Mouse (Mus musculus): ENCODE results near the gene Hid1. TPM values are rescaled to one million over a fixed set of nuclear protein-coding genes. Genes with fewer than 3 reads are reported as not detected.
A peak's percentile ranks its signal among the peaks of the same experiment; 100 is the strongest.

Hid1 gene
- polyA plus RNA-seq, 1 experiment = 0.78 TPM

DNA sequence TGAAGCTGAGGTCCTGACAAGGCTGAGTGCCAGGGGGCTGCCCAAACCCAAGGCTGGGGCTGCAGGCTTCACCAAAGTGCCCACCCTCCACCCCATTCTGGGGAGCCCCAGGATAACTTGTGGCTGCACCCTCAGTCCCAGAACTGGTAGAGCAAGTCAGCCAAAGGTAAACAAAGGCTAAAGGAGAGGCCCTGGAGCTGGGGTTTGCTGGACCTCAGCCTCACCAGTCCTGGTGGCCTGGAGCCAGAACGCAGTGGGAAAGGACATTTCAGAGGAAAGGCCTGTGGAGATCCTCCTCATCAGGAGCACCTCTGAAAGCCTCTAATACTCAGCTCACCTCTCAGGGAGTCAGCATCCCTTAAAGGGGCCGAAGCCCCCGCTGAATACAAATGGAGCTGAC lies 3.4 kb downstream of the Hid1 start:
- TF ChIP-seq POLR2A (IDR thresholded peaks at IDR 0.05; ENCODE audit: borderline replicate concordance, low read depth, low read length) = no peak
- TF ChIP-seq CTCF (IDR thresholded peaks at IDR 0.05; ENCODE audit: low read depth, low read length) = no peak
- Histone ChIP-seq H3K4me1 (ENCODE audit: control insufficient read depth, insufficient read depth, low read length) (peaks cover 3% of the 10 kb centered on the region; the same call in 1 of the 2 replicates), H3K27ac (ENCODE audit: insufficient read depth, low read depth, low read length) (no peak overlapping the region), H3K4me3 (ENCODE audit: insufficient read depth, low read length) (no peak overlapping the region)

DNA sequence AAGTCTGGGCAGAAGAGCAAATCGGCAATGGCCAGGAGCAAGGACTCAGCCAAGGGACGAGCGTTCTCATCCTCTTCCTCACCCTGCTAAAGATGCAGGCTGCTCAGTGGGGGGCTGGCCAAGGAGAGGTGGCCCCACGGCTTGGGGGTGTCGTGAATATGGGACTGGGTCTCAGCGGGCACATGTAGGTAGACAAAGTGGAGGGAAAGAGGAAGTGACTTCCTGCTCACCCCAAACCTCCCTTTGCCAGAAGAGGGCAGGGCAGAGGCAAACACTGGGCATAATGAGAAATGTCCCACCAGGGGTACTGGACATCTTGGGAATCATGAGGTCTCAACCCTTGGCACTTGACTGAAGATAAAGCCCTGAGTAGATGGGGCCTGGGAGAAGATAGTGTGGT lies 7.8 kb downstream of the Hid1 start:
- TF ChIP-seq POLR2A (IDR thresholded peaks at IDR 0.05; ENCODE audit: borderline replicate concordance, low read depth, low read length) = no peak
- peak; percentile 13; the same call in 1 of the 2 replicates for TF ChIP-seq CTCF (IDR thresholded peaks at IDR 0.05; ENCODE audit: low read depth, low read length)
- no peak overlapping the region for H3K27ac ChIP-seq (ENCODE audit: insufficient read depth, low read depth, low read length)
- 0 out of 2 replicates have a peak, but pooled peaks cover 2% of the 10 kb centered on the region for H3K4me1 ChIP-seq (ENCODE audit: control insufficient read depth, insufficient read depth, low read length)
- no peak overlapping the region for H3K4me3 ChIP-seq (ENCODE audit: insufficient read depth, low read length)

DNA sequence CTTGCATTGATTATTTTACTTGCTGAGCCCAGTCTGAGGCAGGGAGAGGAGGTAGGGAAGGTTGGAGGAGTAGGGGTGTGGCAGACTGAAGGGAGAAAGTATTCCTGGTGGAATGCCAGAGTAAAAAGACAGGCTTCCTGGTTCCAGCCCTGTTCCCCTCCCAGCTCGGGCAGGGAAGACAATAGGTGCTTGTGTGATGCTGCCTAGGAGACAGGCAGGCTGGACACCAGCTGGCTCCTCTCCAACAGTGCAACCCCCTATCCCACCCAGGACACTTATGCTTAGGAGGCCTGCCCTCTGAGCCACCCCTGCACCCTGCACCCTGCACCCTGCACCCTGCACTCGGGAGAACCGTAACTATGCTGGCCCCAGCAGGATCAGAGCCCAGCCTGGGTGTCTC lies 8.3 kb downstream of the Hid1 start:
- H3K4me1 ChIP-seq (ENCODE audit: control insufficient read depth, insufficient read depth, low read length) = 0 out of 2 replicates have a peak, but pooled peaks cover 2% of the 10 kb centered on the region
- H3K4me3 ChIP-seq (ENCODE audit: insufficient read depth, low read length) = no peak overlapping the region
- TF ChIP-seq CTCF (IDR thresholded peaks at IDR 0.05; ENCODE audit: low read depth, low read length) = no peak
- TF ChIP-seq POLR2A (IDR thresholded peaks at IDR 0.05; ENCODE audit: borderline replicate concordance, low read depth, low read length) = no peak
- H3K27ac ChIP-seq (ENCODE audit: insufficient read depth, low read depth, low read length) = no peak overlapping the region

DNA sequence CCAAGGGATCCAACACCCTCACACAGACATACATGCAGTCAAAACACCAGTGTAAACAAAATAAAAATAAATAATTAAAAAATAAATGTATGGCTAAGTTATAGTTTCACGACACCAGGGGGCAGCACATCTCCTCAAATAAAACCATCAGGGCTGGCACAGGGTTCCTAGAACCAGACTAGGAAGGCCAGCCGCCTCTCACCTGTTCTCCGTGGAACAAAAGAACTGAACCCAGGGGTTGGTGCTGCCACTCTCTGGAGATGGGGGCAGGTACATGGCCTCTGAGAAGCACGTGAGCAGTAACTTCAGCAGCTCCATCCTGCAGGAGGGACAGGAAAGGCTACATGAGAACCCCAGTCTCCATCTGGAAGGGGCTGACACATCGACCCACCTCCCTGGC lies 9.1 kb downstream of the Hid1 start:
- no peak for TF ChIP-seq CTCF (IDR thresholded peaks at IDR 0.05; ENCODE audit: low read depth, low read length)
- TF ChIP-seq POLR2A (IDR thresholded peaks at IDR 0.05; ENCODE audit: borderline replicate concordance, low read depth, low read length) = no peak
- no peak overlapping the region for H3K4me3 ChIP-seq (ENCODE audit: insufficient read depth, low read length)
- H3K27ac ChIP-seq (ENCODE audit: insufficient read depth, low read depth, low read length) = no peak overlapping the region
- peaks cover 2% of the 10 kb centered on the region; the same call in 1 of the 2 replicates for H3K4me1 ChIP-seq (ENCODE audit: control insufficient read depth, insufficient read depth, low read length)

DNA sequence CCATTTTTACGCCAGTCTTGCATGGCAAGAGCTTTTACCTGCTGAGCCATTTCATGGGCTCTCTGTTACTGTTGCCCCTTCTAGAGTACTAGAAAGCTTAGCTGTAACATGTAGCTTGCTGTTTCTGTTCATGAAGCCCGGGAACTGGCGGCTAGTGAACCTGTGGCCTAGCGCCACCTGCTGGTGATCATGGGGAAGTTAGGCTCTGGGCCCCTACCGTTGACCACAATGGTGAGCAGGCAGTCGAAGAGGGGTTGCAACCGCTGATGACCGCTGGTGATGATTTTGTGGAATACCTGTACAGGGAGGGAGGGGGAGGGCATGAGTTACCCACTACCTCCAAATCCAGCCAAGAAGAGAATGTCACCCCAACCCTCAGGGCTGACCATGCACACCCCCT lies 13.4 kb downstream of the Hid1 start:
- TF ChIP-seq CTCF (IDR thresholded peaks at IDR 0.05; ENCODE audit: low read depth, low read length) (peak; percentile 71), POLR2A (IDR thresholded peaks at IDR 0.05; ENCODE audit: borderline replicate concordance, low read depth, low read length) (no peak)
- Histone ChIP-seq H3K4me1 (ENCODE audit: control insufficient read depth, insufficient read depth, low read length) (peaks cover 3% of the 10 kb centered on the region), H3K4me3 (ENCODE audit: insufficient read depth, low read length) (no peak overlapping the region), H3K27ac (ENCODE audit: insufficient read depth, low read depth, low read length) (no peak overlapping the region)

DNA sequence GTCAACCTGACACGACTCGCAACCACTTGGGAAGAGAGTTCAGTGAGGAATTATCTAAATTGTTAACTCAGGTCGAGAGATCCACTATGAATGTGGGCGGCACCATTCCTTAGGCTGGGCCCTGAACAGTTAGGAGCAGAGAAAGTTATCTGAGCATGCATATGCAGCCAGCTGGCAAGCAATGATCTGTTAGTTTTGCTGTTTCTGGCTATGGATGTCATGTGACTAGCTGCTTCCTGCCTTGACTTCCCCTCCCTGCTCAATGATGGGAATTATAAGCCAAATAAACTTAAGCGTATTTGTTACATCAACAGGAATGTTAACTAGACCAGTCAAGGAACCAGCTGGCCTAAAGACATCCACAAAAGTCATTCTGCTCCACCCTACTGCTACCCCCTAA lies 14.2 kb downstream of the Hid1 start:
- TF ChIP-seq POLR2A (IDR thresholded peaks at IDR 0.05; ENCODE audit: borderline replicate concordance, low read depth, low read length) (no peak), CTCF (IDR thresholded peaks at IDR 0.05; ENCODE audit: low read depth, low read length) (no peak)
- H3K4me1 ChIP-seq (ENCODE audit: control insufficient read depth, insufficient read depth, low read length) = peaks cover 3% of the 10 kb centered on the region
- no peak overlapping the region for H3K4me3 ChIP-seq (ENCODE audit: insufficient read depth, low read length)
- no peak overlapping the region for H3K27ac ChIP-seq (ENCODE audit: insufficient read depth, low read depth, low read length)

DNA sequence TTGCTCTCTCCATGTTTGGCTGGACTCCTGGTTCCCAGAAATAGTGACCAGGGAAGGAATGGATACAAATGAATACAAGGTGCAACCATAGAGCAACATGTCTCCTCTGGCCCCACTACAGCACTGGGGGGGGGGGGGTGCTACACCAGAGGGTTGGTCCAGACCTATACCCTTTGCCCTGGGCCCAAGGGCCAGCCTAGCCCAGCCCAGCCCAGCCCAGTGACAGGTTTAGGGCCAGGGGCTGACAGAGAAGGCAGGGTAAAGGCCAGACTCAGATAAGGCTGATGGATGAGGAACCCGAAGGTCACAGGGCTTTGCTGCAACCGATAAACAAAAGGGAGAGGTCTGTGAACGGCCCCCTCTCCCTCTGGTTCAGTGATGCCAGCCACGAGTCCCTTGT lies 17.6 kb downstream of the Hid1 start:
- no peak for TF ChIP-seq POLR2A (IDR thresholded peaks at IDR 0.05; ENCODE audit: borderline replicate concordance, low read depth, low read length)
- TF ChIP-seq CTCF (IDR thresholded peaks at IDR 0.05; ENCODE audit: low read depth, low read length) = no peak
- H3K4me3 ChIP-seq (ENCODE audit: insufficient read depth, low read length) = no peak overlapping the region
- H3K27ac ChIP-seq (ENCODE audit: insufficient read depth, low read depth, low read length) = no peak overlapping the region
- H3K4me1 ChIP-seq (ENCODE audit: control insufficient read depth, insufficient read depth, low read length) = peaks cover 3% of the 10 kb centered on the region

DNA sequence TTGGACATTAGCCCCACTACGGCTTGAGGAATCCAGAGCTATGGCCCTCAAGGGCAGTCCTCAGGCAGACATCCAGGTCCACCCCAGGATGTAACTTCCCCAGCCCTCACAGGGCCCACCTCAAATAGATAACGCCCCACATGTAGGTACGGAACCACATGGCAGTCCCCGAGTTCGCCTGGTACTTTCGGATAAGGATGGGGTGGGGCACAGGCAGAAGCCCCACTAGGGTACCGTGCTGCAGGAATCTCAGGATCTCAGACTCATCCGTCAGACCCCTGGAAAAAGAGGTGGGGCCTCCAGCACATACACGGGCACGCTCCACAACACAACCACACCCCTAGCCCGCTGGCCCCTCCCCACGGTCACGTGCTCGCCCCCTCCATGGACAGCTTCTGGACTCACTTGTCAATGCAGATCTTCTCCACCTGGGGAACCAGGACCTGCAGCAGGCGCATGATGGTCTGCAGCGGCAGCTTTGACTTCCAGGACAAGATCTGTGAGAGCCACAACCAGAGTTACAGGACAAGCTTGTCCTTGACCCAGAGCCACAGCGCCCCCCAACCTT lies 18.8 kb downstream of the Hid1 start:
- TF ChIP-seq CTCF (IDR thresholded peaks at IDR 0.05; ENCODE audit: low read depth, low read length) = no peak
- TF ChIP-seq POLR2A (IDR thresholded peaks at IDR 0.05; ENCODE audit: borderline replicate concordance, low read depth, low read length) = no peak
- peaks cover 3% of the 10 kb centered on the region for H3K4me1 ChIP-seq (ENCODE audit: control insufficient read depth, insufficient read depth, low read length)
- H3K4me3 ChIP-seq (ENCODE audit: insufficient read depth, low read length) = no peak overlapping the region
- no peak overlapping the region for H3K27ac ChIP-seq (ENCODE audit: insufficient read depth, low read depth, low read length)

DNA sequence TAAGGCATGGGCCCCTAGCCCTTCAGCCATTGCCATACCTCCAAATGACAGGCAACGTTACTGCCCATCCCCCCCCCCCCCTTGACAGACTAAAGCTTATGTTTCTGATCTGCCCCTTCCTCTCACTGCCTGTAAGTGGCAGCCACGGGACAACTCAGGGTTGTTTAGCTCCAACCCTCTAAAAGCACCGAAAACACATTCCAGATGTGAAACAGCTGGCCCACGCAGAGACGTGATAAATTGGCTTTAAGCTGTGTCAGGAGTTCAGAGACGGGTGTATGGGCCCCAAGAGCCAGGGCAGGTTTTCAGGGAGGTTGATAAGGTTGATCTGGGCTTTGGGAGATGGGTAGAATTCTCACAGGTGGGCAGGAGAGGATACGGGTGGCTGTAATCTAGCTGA lies 22.0 kb downstream of the Hid1 start:
- TF ChIP-seq POLR2A (IDR thresholded peaks at IDR 0.05; ENCODE audit: borderline replicate concordance, low read depth, low read length) = no peak
- TF ChIP-seq CTCF (IDR thresholded peaks at IDR 0.05; ENCODE audit: low read depth, low read length) = no peak
- H3K4me1 ChIP-seq (ENCODE audit: control insufficient read depth, insufficient read depth, low read length) = no peaks in the 10 kb centered on the region
- no peak overlapping the region for H3K4me3 ChIP-seq (ENCODE audit: insufficient read depth, low read length)
- no peak overlapping the region for H3K27ac ChIP-seq (ENCODE audit: insufficient read depth, low read depth, low read length)

DNA sequence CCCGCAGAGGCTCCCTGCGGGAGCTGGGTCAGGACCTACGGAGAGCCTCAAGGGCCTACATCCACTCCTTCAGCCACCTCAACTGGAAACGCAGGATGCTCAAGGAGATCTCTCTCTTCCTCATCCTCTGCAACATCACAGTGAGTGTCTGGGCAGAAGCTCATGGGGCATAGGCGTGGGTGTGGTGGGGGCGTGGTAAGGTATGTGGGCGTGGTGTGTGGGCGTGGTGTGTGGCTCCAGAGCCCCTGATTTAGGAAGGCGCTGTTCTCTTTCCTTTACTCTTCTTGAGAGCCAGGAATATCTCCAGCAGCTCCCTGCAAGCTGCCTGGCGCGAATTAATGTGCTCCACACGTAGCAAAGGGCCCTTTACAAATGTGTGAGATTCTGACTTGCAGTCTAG lies 22.6 kb downstream of the Hid1 start:
- Histone ChIP-seq H3K4me1 (ENCODE audit: control insufficient read depth, insufficient read depth, low read length) (no peaks in the 10 kb centered on the region), H3K4me3 (ENCODE audit: insufficient read depth, low read length) (no peak overlapping the region), H3K27ac (ENCODE audit: insufficient read depth, low read depth, low read length) (no peak overlapping the region)
- TF ChIP-seq CTCF (IDR thresholded peaks at IDR 0.05; ENCODE audit: low read depth, low read length) (no peak), POLR2A (IDR thresholded peaks at IDR 0.05; ENCODE audit: borderline replicate concordance, low read depth, low read length) (no peak)

DNA sequence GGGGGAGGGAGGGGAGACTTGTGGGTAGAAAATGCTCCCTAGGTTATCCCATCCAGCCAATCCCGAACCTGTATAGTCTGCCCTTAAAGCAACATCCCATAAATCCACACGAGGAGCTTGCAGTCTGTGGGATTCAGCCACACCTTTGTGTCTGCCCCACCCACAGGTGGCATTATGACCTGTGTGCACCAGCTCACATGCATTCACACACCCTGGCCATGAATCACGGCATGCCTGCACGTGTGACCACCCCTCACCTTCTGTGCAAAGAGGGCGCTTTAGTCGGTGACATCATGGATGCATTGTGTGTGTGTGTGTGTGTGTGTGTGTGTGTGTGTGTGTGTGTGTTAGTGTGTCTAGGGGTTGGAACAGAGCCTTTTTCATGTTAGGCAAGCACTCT lies 25.7 kb downstream of the Hid1 start:
- H3K4me3 ChIP-seq (ENCODE audit: insufficient read depth, low read length) = no peak overlapping the region
- H3K4me1 ChIP-seq (ENCODE audit: control insufficient read depth, insufficient read depth, low read length) = no peaks in the 10 kb centered on the region
- no peak for TF ChIP-seq POLR2A (IDR thresholded peaks at IDR 0.05; ENCODE audit: borderline replicate concordance, low read depth, low read length)
- TF ChIP-seq CTCF (IDR thresholded peaks at IDR 0.05; ENCODE audit: low read depth, low read length) = no peak
- no peak overlapping the region for H3K27ac ChIP-seq (ENCODE audit: insufficient read depth, low read depth, low read length)
